Mouse (Mus musculus): ENCODE data around the gene Dtymk. TPM values are rescaled to one million over a fixed set of nuclear protein-coding genes. Genes with fewer than 3 reads are reported as not detected.
A peak's percentile ranks its signal among the peaks of the same experiment; 100 is the strongest.
"Not testable (repeated sequence)": the region's sequence is repeated elsewhere in the genome, so short reads cannot be mapped to it uniquely, and the experiment has no call there.

Dtymk gene
- polyA plus RNA-seq (2016; fragmentation: Nextera tagmentation; extraction: Ambion mirVana) = 187 TPM in 2 replicates

- H3K27me3 ChIP-seq (replicated peaks) = no peaks in the 10 kb centered on the region
- peaks cover 19% of the 10 kb centered on the region for H3K4me1 ChIP-seq
- H3K4me3 ChIP-seq = peak within 1 kb of the TSS; percentile 61
- WGBS = under 1% methylated on average over 42 of the region's 42 CpGs
- peaks cover 27% of the 10 kb centered on the region for H3K36me3 ChIP-seq
- peak within 1 kb of the TSS; percentile 7; the same call in 1 of the 2 replicates for H3K27ac ChIP-seq
- ATAC-seq (ENCODE audit: low FRiP score, low read depth) = peak; percentile 55
- no peaks in the 10 kb centered on the region for H3K9me3 ChIP-seq
- H3K9ac ChIP-seq = peak within 1 kb of the TSS; percentile 67
- H3K4me2 ChIP-seq (replicated peaks) = peak within 1 kb of the TSS; percentile 83
Measured at GRCm38 (mm10) chr1:93801741-93802238, at the start of gene Dtymk. Gene Dtymk, minus strand, starts transcription at chr1:93801934.

- WGBS = 66% methylated on average over 2 of the region's 3 CpGs
- not testable (repeated sequence) for H3K27me3 ChIP-seq (replicated peaks); H3K9me3 ChIP-seq; ATAC-seq (ENCODE audit: low FRiP score, low read depth); H3K4me1 ChIP-seq; H3K4me2 ChIP-seq (replicated peaks); H3K9ac ChIP-seq; H3K36me3 ChIP-seq; H3K27ac ChIP-seq; H3K4me3 ChIP-seq
Measured at GRCm38 (mm10) chr1:93845766-93846366, 44.1 kb upstream of the Dtymk start.

GRCm38 (mm10) chr1:93838569-93838968 lies 36.8 kb upstream of the Dtymk start:
- H3K27ac ChIP-seq; H3K36me3 ChIP-seq; H3K4me1 ChIP-seq; H3K4me3 ChIP-seq; H3K9ac ChIP-seq; H3K4me2 ChIP-seq (replicated peaks); H3K9me3 ChIP-seq; H3K27me3 ChIP-seq (replicated peaks); ATAC-seq (ENCODE audit: low FRiP score, low read depth): not testable (repeated sequence)
- 90% methylated on average over 8 of the region's 8 CpGs for WGBS

DNA sequence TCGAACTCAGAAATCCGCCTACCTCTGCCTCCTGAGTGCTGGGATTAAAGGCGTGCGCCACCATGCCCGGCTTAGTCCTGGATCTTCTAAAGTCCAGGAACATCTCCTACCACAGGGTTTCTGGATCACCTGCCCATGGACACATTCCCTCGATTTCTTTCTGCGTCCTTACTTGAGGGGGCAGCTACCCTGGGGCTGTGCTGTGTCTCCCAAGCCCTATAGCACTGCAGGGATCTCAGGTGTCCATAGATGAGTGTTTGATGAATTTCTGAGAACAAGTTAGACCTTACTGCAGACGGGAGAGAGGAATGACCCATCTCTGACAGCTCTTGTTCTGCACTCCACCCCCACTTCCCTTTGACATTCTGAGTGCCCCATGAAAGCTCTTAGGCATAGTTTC lies 35.6 kb upstream of the Dtymk start:
- 95% methylated on average over 8 of the region's 8 CpGs for WGBS
- no peaks in the 10 kb centered on the region for H3K27me3 ChIP-seq (replicated peaks)
- no peak overlapping the region for H3K27ac ChIP-seq
- H3K9ac ChIP-seq = no peak overlapping the region
- no peak overlapping the region for H3K4me3 ChIP-seq
- H3K36me3 ChIP-seq = peaks cover 9% of the 10 kb centered on the region
- H3K9me3 ChIP-seq = no peaks in the 10 kb centered on the region
- ATAC-seq (ENCODE audit: low FRiP score, low read depth) = no peak
- no peaks in the 10 kb centered on the region for H3K4me1 ChIP-seq
- no peak overlapping the region for H3K4me2 ChIP-seq (replicated peaks)

DNA sequence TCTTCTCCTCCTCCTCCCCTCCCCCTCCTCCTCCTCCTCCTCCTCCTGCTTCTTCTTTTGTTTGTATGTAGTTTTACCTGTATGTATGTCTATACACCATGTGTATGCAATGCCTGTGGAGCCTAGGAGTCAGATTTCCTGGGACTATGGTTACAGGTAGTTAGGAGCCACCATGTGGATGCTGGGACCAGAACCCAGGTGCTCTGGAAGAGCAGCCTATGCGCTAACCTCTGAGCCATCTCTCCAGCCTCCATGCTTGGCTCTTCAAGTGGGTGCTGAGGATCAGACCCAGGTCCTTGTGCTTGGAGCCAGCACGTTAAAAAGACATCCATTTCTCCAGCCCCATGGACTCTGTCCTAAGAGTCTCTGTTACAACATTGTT lies 34.8 kb upstream of the Dtymk start:
- Histone ChIP-seq H3K4me2 (replicated peaks) (no peak overlapping the region), H3K27ac (no peak overlapping the region), H3K27me3 (replicated peaks) (no peaks in the 10 kb centered on the region), H3K9me3 (no peaks in the 10 kb centered on the region), H3K9ac (no peak overlapping the region), H3K4me1 (no peaks in the 10 kb centered on the region), H3K4me3 (no peak overlapping the region), H3K36me3 (peaks cover 9% of the 10 kb centered on the region)
- no peak for ATAC-seq (ENCODE audit: low FRiP score, low read depth)
- 88% methylated on average over 2 of the region's 2 CpGs for WGBS

DNA sequence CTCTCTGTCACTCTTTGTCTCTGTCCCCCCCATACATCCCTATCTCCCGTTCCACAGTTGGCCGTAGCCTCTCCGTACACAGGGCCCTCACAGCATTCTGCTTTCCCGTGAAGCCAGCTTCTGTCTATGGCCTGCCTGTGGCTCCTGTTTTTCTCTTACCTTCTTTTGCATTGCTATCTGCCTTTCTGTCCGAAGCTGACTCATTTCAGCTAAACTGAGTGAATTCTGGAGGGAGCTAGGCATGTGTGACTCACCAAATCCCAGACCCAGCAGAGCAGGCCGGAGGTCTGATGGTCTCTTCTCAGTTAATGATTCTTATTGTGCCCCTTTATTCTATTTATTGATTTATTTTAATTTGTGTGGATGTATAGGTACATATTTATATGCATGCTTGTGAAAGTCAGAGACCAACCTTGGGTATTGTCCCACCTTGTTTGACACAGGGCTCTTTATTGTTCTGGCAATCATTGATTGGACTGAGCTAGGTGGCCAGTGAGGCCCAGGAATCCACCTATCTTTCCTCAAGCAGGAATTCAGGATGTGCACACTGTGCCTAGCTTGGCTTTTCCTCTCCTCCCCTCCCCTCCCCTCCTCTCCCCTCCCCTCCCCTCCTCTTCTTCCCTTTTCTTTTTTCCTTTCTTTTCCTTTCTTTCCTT lies 34.3 kb upstream of the Dtymk start:
- Histone ChIP-seq H3K27ac (no peak overlapping the region), H3K9me3 (no peaks in the 10 kb centered on the region), H3K27me3 (replicated peaks) (no peaks in the 10 kb centered on the region), H3K4me3 (no peak overlapping the region), H3K4me2 (replicated peaks) (no peak overlapping the region), H3K9ac (no peak overlapping the region), H3K4me1 (no peaks in the 10 kb centered on the region), H3K36me3 (peaks cover 9% of the 10 kb centered on the region)
- ATAC-seq (ENCODE audit: low FRiP score, low read depth) = no peak
- 94% methylated on average over 6 of the region's 6 CpGs for WGBS

GRCm38 (mm10) chr1:93835211-93835610 lies 33.5 kb upstream of the Dtymk start:
- Histone ChIP-seq H3K9me3 (no peaks in the 10 kb centered on the region), H3K4me3 (no peak overlapping the region), H3K4me2 (replicated peaks) (no peak overlapping the region), H3K4me1 (no peaks in the 10 kb centered on the region), H3K27me3 (replicated peaks) (no peaks in the 10 kb centered on the region), H3K9ac (no peak overlapping the region), H3K27ac (no peak overlapping the region), H3K36me3 (peaks cover 9% of the 10 kb centered on the region)
- ATAC-seq (ENCODE audit: low FRiP score, low read depth) = no peak
- 95% methylated on average over 4 of the region's 4 CpGs for WGBS

DNA sequence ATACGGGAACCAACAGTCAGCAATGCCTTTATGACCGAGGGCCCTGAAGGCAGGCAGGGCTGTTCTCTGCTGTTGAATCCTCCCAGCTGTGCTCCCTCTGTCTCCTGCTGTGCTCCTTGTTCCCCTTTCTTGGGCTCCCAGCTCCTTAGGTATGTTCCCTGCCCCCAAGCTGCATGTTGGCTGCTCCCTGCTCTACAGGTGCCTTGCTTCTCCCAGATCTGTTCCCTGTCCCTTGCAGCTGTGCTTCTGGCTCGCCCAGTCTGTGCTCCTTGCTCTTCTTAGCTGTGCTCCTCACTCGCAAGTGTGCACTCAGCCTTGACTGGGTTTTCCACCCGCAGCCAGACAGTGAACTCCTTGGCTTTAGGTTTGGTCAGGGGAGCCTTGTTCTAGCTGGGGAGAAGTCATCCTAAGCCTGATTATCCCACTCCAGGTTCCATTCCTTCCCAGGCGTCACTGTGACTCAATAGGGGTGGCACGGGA lies 33.0 kb upstream of the Dtymk start:
- H3K9me3 ChIP-seq = no peaks in the 10 kb centered on the region
- H3K4me2 ChIP-seq (replicated peaks) = no peak overlapping the region
- no peak overlapping the region for H3K27ac ChIP-seq
- peaks cover 9% of the 10 kb centered on the region for H3K36me3 ChIP-seq
- no peak overlapping the region for H3K4me3 ChIP-seq
- no peaks in the 10 kb centered on the region for H3K4me1 ChIP-seq
- no peak overlapping the region for H3K9ac ChIP-seq
- no peaks in the 10 kb centered on the region for H3K27me3 ChIP-seq (replicated peaks)
- WGBS = 91% methylated on average over 7 of the region's 7 CpGs
- no peak for ATAC-seq (ENCODE audit: low FRiP score, low read depth)

DNA sequence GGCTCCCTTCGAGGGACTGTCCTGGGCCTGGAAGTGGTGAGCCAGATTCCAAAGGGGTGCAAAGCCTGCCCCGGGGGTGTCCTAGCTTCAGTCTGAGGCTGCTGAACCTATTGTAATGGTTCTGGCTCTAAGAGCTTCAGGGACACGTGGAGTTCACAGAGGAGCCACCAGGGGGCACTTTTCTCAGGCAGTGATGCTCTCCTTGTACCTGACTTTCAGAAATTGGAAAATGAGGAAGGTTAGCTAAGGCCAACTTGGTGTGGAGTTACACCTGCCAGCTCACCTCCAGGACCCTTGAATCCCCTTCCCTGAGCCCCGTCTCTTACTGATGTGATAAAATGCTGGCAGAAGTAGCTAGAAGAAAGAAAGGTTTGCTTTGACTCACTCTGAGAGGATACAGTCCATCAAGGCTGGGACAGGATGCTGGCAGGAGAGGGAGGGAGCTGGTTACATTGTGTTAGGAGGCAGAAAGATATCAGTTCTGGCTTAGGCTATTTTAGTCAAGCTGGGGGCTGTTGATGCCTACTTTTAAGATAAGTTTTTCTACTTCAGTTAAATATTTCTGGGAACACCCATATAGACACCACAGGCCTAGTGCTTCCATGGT lies 31.1 kb upstream of the Dtymk start:
- not testable (repeated sequence) for H3K9me3 ChIP-seq; H3K4me3 ChIP-seq; H3K27ac ChIP-seq; H3K4me1 ChIP-seq; H3K27me3 ChIP-seq (replicated peaks); H3K4me2 ChIP-seq (replicated peaks); H3K36me3 ChIP-seq; H3K9ac ChIP-seq
- 0 out of 2 replicates have a peak, but pooled peaks have one; percentile 39 for ATAC-seq (ENCODE audit: low FRiP score, low read depth)
- WGBS = 52% methylated on average over 3 of the region's 4 CpGs

GRCm38 (mm10) chr1:93826540-93826835 lies 24.8 kb upstream of the Dtymk start:
- no peaks in the 10 kb centered on the region for H3K27me3 ChIP-seq (replicated peaks)

DNA sequence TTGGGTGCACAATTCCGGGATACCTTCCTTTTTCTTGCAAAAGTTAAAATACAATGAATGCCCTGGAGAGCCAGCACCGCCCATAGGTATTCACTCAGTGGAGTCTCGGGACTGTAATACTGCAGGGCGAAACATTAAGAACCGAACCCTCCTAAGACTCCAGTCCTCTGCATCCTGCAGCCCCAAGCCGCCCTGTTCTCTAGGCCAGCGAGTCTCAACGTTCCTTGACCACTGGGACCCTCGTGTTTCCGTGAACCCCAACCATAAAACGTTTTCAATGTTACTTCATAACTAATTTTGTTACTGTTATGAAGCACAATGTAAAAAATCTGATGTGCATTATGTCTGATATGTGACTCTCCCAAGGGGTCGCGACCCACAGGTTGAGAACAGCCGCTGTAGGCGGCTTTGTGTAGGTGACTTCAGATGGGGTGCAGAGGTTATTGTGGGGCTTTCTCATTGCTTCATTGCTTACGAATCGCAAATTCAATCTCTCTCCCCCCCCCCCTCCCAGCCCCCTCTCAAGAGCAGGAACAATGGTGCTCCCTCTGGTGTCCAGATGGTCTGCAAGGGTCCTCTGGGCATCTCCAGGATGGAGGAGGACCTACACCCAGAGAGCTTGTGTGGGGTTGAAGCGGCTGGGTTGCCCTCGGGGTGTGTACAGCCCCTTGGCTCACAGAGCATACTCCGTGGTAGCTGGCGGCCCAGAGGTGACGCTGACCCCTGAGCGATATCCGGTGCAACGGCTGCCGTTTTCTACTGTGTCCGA lies 24.2 kb upstream of the Dtymk start:
- peak overlapping the region; percentile 89 for H3K27ac ChIP-seq
- 46% methylated on average over 27 of the region's 27 CpGs for WGBS

More at GRCm38 (mm10) chr1:93826540-93826835, 24.8 kb upstream of the Dtymk start:
- WGBS = 94% methylated on average over 9 of the region's 9 CpGs
- Histone ChIP-seq H3K27ac (no peak overlapping the region), H3K36me3 (no peaks in the 10 kb centered on the region), H3K4me2 (replicated peaks) (peak overlapping the region; percentile 80), H3K4me3 (no peak overlapping the region), H3K4me1 (peaks cover 11% of the 10 kb centered on the region), H3K9me3 (no peaks in the 10 kb centered on the region), H3K9ac (no peak overlapping the region)
- ATAC-seq (ENCODE audit: low FRiP score, low read depth) = no peak

DNA sequence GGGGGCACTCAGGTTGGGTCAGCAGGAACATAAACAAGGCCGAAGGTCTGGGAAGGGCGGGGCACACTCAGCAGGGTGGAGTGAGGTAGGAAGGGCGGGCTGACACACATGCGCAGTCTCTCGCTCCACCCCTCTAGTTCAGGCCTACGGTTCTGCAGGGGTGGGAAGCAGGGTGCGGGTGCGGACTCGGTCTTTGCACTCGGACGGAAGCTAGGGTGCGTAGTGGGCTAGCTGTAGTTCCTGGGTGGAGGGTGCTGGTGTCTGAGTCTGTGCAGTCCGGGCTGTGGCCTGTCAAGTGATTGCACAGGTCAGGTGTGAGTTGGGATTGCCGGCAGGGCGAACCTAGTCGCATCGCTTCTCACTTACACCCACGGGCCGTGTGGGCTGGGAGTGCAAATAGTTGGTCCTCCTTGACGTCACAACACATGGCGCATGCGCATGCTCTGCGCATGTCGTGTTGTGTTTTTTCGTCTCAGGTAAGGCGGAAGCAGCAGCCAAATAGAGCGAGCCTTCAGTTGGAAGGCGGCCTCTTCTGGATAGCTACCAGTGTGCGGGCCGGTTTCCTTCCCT lies 23.5 kb upstream of the Dtymk start:
- H3K9ac ChIP-seq = peak overlapping the region; percentile 64
- WGBS = under 1% methylated on average over 30 of the region's 30 CpGs
- peak overlapping the region; percentile 80 for H3K4me2 ChIP-seq (replicated peaks)
- peaks cover 6% of the 10 kb centered on the region for H3K36me3 ChIP-seq
- ATAC-seq (ENCODE audit: low FRiP score, low read depth) = peak; percentile 94
- no peaks in the 10 kb centered on the region for H3K9me3 ChIP-seq
- peak overlapping the region; percentile 52 for H3K4me3 ChIP-seq
- peaks cover 11% of the 10 kb centered on the region for H3K4me1 ChIP-seq
- peak overlapping the region; percentile 89 for H3K27ac ChIP-seq
- H3K27me3 ChIP-seq (replicated peaks) = no peaks in the 10 kb centered on the region

More for the DNA sequence above, 24.2 kb upstream of the Dtymk start:
- Histone ChIP-seq H3K27me3 (replicated peaks) (no peaks in the 10 kb centered on the region), H3K36me3 (peaks cover 3% of the 10 kb centered on the region), H3K4me3 (peak overlapping the region; percentile 52), H3K9me3 (no peaks in the 10 kb centered on the region), H3K4me1 (peaks cover 11% of the 10 kb centered on the region), H3K9ac (peak overlapping the region; percentile 64), H3K4me2 (replicated peaks) (peak overlapping the region; percentile 80)
- peak; percentile 55 for ATAC-seq (ENCODE audit: low FRiP score, low read depth)
